Mouse (Mus musculus) lung, embryonic 14.5 days (tissue): ENCODE measurements around the gene Pbrm1. TPM values are rescaled to one million over a fixed set of nuclear protein-coding genes. Genes with fewer than 3 reads are reported as not detected.

Experiments
- ATAC-seq: fragments of 200-750 bp; cut with Nextera tagmentation; 2 replicates; pipeline ENCODE4 v1.8.0; 2017; ENCODE audit warnings: mild to moderate bottlenecking, moderate TSS enrichment, moderate library complexity; ENCODE audit not compliant: insufficient read depth
- DNase-seq: peaks from one replicate; pipeline ENCODE4 v3.0.0-alpha.2; 2015
- H3K27ac ChIP-seq: fragments of 300-500 bp; sonication (generic); 2 replicates; pipeline ENCODE4 v1.5.1; 2014; ENCODE audit warnings: low read depth, mild to moderate bottlenecking, moderate library complexity
- H3K27me3 ChIP-seq: fragments of 300-500 bp; sonication (generic); 2 replicates; pipeline ENCODE4 v1.6.1; 2014; ENCODE audit warnings: low read length, control low read depth; ENCODE audit not compliant: insufficient read depth
- H3K36me3 ChIP-seq: fragments of 300-500 bp; sonication (generic); 2 replicates; pipeline ENCODE4 v1.6.1; 2014; ENCODE audit warnings: control low read depth; ENCODE audit not compliant: insufficient read depth
- H3K4me1 ChIP-seq: fragments of 300-500 bp; sonication (generic); 2 replicates; pipeline ENCODE4 v1.6.1; 2014; ENCODE audit warnings: antibody characterized with exemption, control low read depth; ENCODE audit not compliant: insufficient read depth
- H3K4me2 ChIP-seq: fragments of 300-500 bp; sonication (generic); 2 replicates; pipeline ENCODE4 v1.6.1; 2014; ENCODE audit warnings: mild to moderate bottlenecking
- H3K4me3 ChIP-seq: fragments of 300-500 bp; sonication (generic); 2 replicates; pipeline ENCODE4 v1.5.1; 2014; ENCODE audit warnings: low read depth, low read length
- H3K9ac ChIP-seq: fragments of 300-500 bp; sonication (generic); 2 replicates; pipeline ENCODE4 v1.6.1; 2014
- H3K9me3 ChIP-seq: fragments of 300-500 bp; sonication (generic); 2 replicates; pipeline ENCODE4 v1.6.1; 2016; ENCODE audit warnings: low read depth, low read length, control low read depth
- CTCF ChIP-seq: IDR thresholded peaks from 2 replicates; pipeline ENCODE4 v1.5.1; 2016; ENCODE audit warnings: antibody characterized with exemption, low read depth
- WGBS: fragments of 180-500 bp; shearing (Covaris S2); extraction: QIAGEN DNeasy Blood & Tissue Kit; methylation state at CpG from one replicate; pipeline ENCODE4 v1.1.7; 2014; 5-methylcytosine and 5-hydroxymethylcytosine counted together
- polyA plus RNA-seq: library from polyadenylated mRNA; unstranded; fragments of >200 nt; fragmentation: Nextera tagmentation; extraction: Ambion mirVana; gene quantifications from 2 replicates; pipeline ENCODE4 v1.2.1, GENCODE M21; 2014

Gene Pbrm1
- polyA plus RNA-seq, 1 experiment from 2014 or later: 110 TPM

DNA sequence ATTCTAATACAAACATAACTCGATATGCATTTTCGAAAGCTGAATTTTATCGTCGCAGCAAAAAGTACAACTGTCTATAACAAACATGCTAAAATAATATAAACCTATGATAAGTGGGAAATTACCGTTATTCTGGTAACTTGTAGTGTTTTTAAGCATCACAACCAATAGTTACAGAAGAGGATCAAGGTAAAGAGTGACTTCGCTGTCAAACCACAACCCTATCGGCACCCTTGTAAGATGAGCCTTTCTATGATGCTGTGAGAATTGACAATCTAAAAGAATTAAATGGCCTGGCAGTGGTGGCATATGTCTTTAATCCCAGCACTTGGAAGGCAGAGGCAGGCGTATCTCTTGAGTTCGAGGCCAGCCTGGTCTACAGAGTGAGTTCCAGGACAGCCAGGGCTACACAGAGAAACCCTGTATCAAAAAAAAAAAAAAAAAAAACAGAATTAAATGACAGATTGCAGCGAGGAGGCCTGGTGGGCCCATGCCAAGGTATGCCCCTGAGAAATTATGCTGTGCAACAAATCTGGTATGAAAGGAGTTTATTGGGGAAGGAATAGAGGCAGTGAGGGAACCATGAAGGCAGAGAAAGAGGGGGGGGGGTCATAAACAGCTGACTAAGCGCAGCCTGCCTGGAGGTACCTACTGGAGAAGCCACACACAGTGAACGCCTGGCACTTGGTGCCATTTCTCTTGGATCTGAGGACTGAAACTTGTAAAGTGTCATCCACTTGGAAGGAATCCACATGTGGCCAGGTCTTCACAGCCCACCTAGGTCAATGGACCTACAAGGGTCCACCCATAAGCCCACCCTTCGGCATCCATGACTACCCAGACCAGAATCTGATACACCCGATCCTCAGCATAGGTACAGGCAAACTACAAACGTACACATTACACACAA, 110.6 kb downstream of the Pbrm1 start:
- no peak for TF ChIP-seq CTCF
- 63% methylated on average over 15 of the region's 15 CpGs for WGBS
- Histone ChIP-seq H3K4me3 (peak overlapping the region; percentile 92), H3K27me3 (no peaks in the 10 kb centered on the region), H3K27ac (peak overlapping the region; percentile 95), H3K36me3 (peaks cover 21% of the 10 kb centered on the region), H3K4me2 (peak overlapping the region; percentile 97), H3K9ac (no peak overlapping the region), H3K4me1 (peaks cover 29% of the 10 kb centered on the region), H3K9me3 (no peaks in the 10 kb centered on the region)
- ATAC-seq (no peak), DNase-seq (no peak)

DNA sequence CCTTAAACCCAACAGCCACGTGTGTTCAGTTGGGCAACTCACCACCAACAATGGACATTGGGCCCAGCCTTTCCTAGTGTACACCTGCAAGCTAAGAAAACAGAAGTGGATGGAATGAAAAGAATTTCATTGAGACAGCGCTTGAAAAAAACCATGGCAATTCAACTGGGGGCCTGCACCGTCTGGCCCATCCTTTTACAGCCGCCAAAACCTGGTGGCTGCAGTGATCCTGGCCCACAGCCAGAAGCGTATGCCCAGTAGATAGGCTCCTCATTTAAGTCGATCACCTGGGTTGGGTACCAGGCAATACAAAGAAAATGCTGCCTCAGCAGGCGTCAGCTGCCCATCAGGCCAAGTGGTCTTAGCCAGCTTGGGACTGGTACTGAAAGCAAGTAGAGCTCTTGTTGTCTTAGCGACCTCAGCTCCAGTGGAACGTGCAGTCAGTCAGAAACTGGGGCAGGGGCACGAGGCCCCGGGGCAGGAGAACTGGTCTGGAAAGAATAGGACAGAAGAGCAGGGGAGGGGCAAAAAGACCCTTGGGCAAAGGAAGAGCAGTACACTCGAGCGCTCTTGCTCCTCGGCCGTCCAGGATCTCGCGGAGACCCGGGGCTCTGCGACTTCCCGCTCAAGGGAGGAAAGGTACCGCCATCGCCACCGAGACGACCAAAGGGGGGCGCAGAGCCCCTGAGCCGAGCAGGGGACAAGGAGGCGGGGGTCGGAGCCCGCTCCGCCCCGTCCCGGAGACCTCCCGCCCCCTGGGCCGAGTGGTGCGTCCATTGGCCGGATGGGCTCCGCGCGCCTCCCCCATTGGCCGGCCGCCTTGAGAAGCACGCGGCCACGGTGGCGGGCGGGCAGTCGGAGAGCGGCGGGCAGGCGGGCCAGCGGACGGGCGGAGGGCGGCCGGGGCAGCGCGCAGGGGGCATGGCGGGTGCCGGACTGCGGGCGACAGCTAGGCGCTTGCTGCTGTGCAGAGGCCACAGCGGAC, 111.6 kb downstream of the Pbrm1 start, which contains the start of gene Nt5dc2:
Gene Nt5dc2, plus strand, starts transcription at position 818 of the 985 bp plus-strand sequence.
- no peaks in the 10 kb centered on the region for H3K9me3 ChIP-seq
- peak within 1 kb of the TSS; percentile 92 for H3K9ac ChIP-seq
- peak within 1 kb of the TSS; percentile 92 for H3K4me3 ChIP-seq
- WGBS: 4% methylated on average over 62 of the region's 63 CpGs
- peak; percentile 81 for ATAC-seq
- peak within 1 kb of the TSS; percentile 97 for H3K4me2 ChIP-seq
- H3K36me3 ChIP-seq: peaks cover 28% of the 10 kb centered on the region
- DNase-seq: peak; percentile 98
- no peaks in the 10 kb centered on the region for H3K27me3 ChIP-seq
- H3K4me1 ChIP-seq: peaks cover 28% of the 10 kb centered on the region
- peak within 1 kb of the TSS; percentile 95 for H3K27ac ChIP-seq
- TF ChIP-seq CTCF: peak; percentile 37; the same call in 1 of the 2 replicates

DNA sequence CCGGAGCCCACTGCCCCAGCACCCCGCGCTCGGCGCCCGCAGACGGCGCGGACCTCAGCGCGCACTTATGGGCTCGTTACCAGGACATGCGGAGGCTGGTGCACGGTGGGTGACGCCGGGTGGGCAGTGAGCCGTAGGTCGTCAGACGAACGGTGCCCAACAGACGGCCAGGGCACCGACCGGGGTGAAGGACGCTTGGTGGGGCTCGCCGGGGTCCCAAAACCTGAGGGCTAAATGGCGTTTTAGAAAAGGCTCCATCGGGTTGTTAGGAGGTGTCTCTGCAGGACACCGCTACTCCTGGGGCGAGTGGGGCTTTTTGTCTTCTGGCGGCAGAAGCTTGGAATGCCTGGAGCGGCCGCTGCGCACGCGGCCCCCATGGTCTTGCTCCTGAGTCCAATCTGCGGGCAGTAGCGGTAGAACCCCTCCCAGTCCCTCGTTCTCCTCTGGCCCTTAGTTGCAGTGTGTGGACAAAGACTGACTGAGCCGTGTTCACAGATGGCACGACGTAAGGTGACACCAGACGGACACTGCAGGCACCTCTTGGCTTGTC, 112.4 kb downstream of the Pbrm1 start:
- peak overlapping the region; percentile 92 for H3K4me3 ChIP-seq
- peak overlapping the region; percentile 95 for H3K27ac ChIP-seq
- H3K9ac ChIP-seq: peak overlapping the region; percentile 92
- DNase-seq (peak; percentile 68), ATAC-seq (no peak; the same call in 1 of the 2 replicates)
- no peaks in the 10 kb centered on the region for H3K9me3 ChIP-seq
- under 1% methylated on average over 43 of the region's 43 CpGs for WGBS
- H3K4me1 ChIP-seq: peaks cover 25% of the 10 kb centered on the region
- peaks cover 36% of the 10 kb centered on the region for H3K36me3 ChIP-seq
- H3K27me3 ChIP-seq: no peaks in the 10 kb centered on the region
- no peak for TF ChIP-seq CTCF
- H3K4me2 ChIP-seq: peak overlapping the region; percentile 97

DNA sequence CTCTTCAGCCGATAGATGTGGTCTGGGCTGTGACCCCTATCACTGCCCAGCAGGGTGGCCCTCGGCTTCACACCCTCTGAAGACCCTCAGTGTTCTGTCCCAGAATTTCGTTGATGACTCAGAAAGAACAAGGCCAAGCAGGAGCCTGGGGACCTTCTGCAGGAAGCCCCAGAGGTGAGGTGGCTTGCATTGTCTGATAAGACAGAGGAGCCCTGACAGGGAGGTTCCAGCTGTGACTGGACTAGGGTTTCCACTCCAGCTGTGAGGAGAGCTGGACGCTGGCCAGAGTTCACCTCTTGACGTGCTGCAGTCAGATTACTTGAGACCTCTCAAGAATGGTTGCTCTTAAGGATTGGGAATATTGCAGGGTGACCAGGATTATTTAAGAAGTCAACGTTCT, 113.1 kb downstream of the Pbrm1 start:
- ATAC-seq (no peak), DNase-seq (peak; percentile 62)
- peaks cover 25% of the 10 kb centered on the region for H3K4me1 ChIP-seq
- H3K4me2 ChIP-seq: peak overlapping the region; percentile 97
- H3K4me3 ChIP-seq: peak overlapping the region; percentile 92
- H3K27ac ChIP-seq: no peak overlapping the region
- 4% methylated on average over 6 of the region's 6 CpGs for WGBS
- peaks cover 42% of the 10 kb centered on the region for H3K36me3 ChIP-seq
- no peaks in the 10 kb centered on the region for H3K9me3 ChIP-seq
- peak overlapping the region; percentile 92 for H3K9ac ChIP-seq
- no peaks in the 10 kb centered on the region for H3K27me3 ChIP-seq
- no peak for TF ChIP-seq CTCF

DNA sequence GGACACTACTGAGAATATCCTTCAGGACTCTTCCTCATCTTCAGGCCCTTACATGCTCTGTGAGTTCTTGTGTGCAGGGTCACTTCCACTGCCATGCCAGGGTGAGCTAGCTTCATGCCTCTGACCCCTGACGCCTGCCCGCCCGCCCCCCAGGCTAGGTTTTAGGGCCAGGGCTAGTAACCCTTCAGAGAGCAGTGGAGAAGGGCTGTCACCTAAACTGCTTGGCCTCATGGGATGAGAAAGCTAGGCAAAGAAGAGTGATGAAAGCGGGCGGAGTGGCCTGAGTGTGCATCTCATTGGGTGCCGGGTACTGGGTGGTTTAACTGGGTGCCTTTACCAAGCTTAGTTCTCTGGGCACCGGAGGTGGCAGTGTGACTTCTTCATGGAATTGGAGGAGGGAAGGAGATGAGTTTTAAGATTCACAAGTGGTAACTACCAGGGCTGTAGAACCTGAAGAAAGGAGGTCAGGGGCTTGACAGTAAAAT, 113.6 kb downstream of the Pbrm1 start:
- H3K9ac ChIP-seq: peak overlapping the region; percentile 92; the same call in 1 of the 2 replicates
- peak overlapping the region; percentile 92 for H3K4me3 ChIP-seq
- H3K4me1 ChIP-seq: peaks cover 25% of the 10 kb centered on the region
- no peak overlapping the region for H3K27ac ChIP-seq
- 74% methylated on average over 7 of the region's 7 CpGs for WGBS
- ATAC-seq: no peak
- no peaks in the 10 kb centered on the region for H3K27me3 ChIP-seq
- no peak for TF ChIP-seq CTCF
- peak overlapping the region; percentile 97 for H3K4me2 ChIP-seq
- no peak for DNase-seq
- H3K36me3 ChIP-seq: peaks cover 42% of the 10 kb centered on the region
- H3K9me3 ChIP-seq: no peaks in the 10 kb centered on the region

DNA sequence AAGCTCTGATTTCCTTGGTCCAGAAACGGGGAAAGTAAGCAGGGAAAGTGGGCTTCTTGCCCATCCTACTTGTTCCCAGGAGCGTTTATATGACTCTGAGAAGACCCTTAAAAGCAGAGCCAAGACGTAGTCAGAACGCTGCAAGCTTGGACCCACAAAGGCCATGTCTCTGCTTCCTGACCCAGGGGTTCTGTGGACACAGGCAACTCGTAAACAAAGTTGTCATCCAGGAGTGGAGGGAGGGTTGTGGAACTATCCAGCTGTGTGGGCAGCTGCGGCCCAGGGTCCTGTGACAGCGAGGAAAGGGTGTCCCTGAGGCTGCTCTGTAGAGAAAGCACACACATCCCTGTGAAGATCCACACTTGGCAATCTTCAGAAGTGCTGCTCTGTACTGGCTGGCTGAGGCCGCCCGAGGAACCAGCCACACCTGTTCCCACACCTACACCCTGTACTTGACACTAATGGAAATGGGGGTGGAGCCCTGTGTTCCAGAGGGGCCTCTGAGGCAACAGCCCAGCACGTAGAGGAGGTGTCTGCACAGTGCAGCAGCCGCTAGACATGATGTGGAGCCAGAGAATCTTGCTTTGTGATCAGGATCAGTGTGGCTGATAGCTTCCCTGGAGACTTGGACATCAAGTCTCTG, 114.2 kb downstream of the Pbrm1 start:
- 33% methylated on average over 11 of the region's 11 CpGs for WGBS
- Histone ChIP-seq H3K4me1 (peaks cover 25% of the 10 kb centered on the region), H3K4me3 (peak overlapping the region; percentile 92; the same call in 1 of the 2 replicates), H3K27ac (no peak overlapping the region; the same call in 1 of the 2 replicates), H3K27me3 (no peaks in the 10 kb centered on the region), H3K9ac (peak overlapping the region; percentile 92; the same call in 1 of the 2 replicates), H3K9me3 (no peaks in the 10 kb centered on the region), H3K4me2 (peak overlapping the region; percentile 97), H3K36me3 (peaks cover 48% of the 10 kb centered on the region)
- no peak for TF ChIP-seq CTCF
- ATAC-seq: no peak
- DNase-seq: peak; percentile 63
